Mouse (Mus musculus) MEL (cell line): Measurements from ENCODE around the gene Coro1a.

ENCODE experiments used
- CHD1 ChIP-seq: IDR thresholded peaks from 2 replicates; pipeline ENCODE4 v1.6.1; 2012; ENCODE audit warnings: low read depth, mild to moderate bottlenecking, inconsistent platforms, low read length, improper control_type of control experiment
- CTCF ChIP-seq, 3 experiments: IDR thresholded peaks in 2 of 3; conservative IDR thresholded peaks in 1 of 3; 2 replicates each; pipeline ENCODE4 v1.5.1; 2011 to 2012; ENCODE audit warnings: low read length in 3 of 3, low read depth in 2 of 3, mild to moderate bottlenecking in 2 of 3, improper control_type of control experiment in 1 of 3, inconsistent platforms in 1 of 3, mixed read lengths in 1 of 3, moderate library complexity in 1 of 3; ENCODE audit not compliant: control insufficient read depth in 1 of 3, insufficient read depth in 1 of 3, poor library complexity in 1 of 3, severe bottlenecking in 1 of 3
- E2F4 ChIP-seq: IDR thresholded peaks from 2 replicates; pipeline ENCODE4 v1.6.1; 2011; ENCODE audit warnings: low read depth, low read length, improper control_type of control experiment, borderline replicate concordance
- EP300 ChIP-seq, 2 experiments: IDR thresholded peaks; 2 replicates each; pipeline ENCODE4 v1.6.1; 2011; ENCODE audit warnings: improper control_type of control experiment in 2 of 2, low read length in 2 of 2, low read depth in 1 of 2, mild to moderate bottlenecking in 1 of 2
- MAFK ChIP-seq: IDR thresholded peaks from 2 replicates; pipeline ENCODE4 v1.6.1; 2011; ENCODE audit warnings: low read depth, mild to moderate bottlenecking, low read length, improper control_type of control experiment, borderline replicate concordance
- MEF2A ChIP-seq: IDR thresholded peaks from 2 replicates; pipeline ENCODE4 v1.6.1; 2014; ENCODE audit warnings: low read depth, mild to moderate bottlenecking, inconsistent platforms, low read length, improper control_type of control experiment; ENCODE audit not compliant: poor library complexity, insufficient replicate concordance, severe bottlenecking; ENCODE audit errors: extremely low read depth
- MYB ChIP-seq: IDR thresholded peaks from 2 replicates; pipeline ENCODE4 v1.6.1; 2011; ENCODE audit warnings: mild to moderate bottlenecking, low read depth, low read length, improper control_type of control experiment
- POLR2A ChIP-seq, 2 experiments: IDR thresholded peaks; 2 replicates each; pipeline ENCODE4 v1.6.1; 2011 to 2012; ENCODE audit warnings: low read length in 2 of 2, mild to moderate bottlenecking in 2 of 2, control low read depth in 1 of 2, improper control_type of control experiment in 1 of 2, low read depth in 1 of 2, moderate library complexity in 1 of 2; ENCODE audit not compliant: control insufficient read depth in 1 of 2, insufficient read depth in 1 of 2, poor library complexity in 1 of 2
- POLR2AphosphoS2 ChIP-seq: IDR thresholded peaks from 2 replicates; pipeline ENCODE4 v1.6.1; 2011; ENCODE audit warnings: low read length, improper control_type of control experiment
- RCOR1 ChIP-seq: IDR thresholded peaks from 2 replicates; pipeline ENCODE4 v1.6.1; 2012; ENCODE audit warnings: low read depth, mild to moderate bottlenecking, inconsistent platforms, low read length, improper control_type of control experiment
- TCF12 ChIP-seq: IDR thresholded peaks from 2 replicates; pipeline ENCODE4 v1.6.1; 2014; ENCODE audit warnings: low read depth, mild to moderate bottlenecking, inconsistent platforms, low read length, improper control_type of control experiment, moderate library complexity
- USF1 ChIP-seq: IDR thresholded peaks from 2 replicates; pipeline ENCODE4 v1.6.1; 2014; ENCODE audit warnings: low read depth, mild to moderate bottlenecking, inconsistent platforms, low read length, improper control_type of control experiment, moderate library complexity
- ZC3H11A ChIP-seq: IDR thresholded peaks from 2 replicates; pipeline ENCODE4 v1.6.1; 2012; ENCODE audit warnings: low read depth, mild to moderate bottlenecking, inconsistent platforms, low read length, improper control_type of control experiment

DNA sequence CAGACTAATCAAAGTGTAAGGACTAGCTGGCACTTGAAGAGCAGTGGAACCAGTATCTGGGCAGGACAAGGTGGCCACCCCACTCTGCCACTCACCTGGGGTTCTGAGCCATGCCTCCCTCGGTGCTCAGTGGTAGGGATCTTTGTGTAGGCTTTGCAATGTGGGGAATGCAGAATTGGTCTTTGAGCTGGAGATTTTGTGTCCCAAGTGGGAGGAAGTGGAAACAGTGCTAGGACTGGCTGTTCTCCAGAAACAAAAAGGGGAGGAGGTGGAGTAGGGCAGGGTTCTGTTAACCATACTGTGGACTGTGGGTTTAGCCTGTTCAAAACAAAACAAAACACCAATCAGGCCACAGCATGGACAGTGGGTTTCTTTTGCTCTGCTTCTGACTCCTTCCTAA is 31.4 kb downstream of the Coro1a start, which contains the start of gene Sult1a1:
- TF ChIP-seq CTCF (IDR thresholded peaks at IDR 0.05 in 2 of 3, conservative IDR thresholded peaks at IDR 0.05 in 1 of 3; ENCODE audit: control insufficient read depth in 1 of 3, insufficient read depth in 1 of 3, low read depth in 2 of 3, low read length in 3 of 3, poor library complexity in 1 of 3, severe bottlenecking in 1 of 3): no peak
- no peak for TF ChIP-seq POLR2A (IDR thresholded peaks at IDR 0.05; ENCODE audit: control insufficient read depth in 1 of 2, insufficient read depth in 1 of 2, low read depth in 1 of 2, low read length in 2 of 2, poor library complexity in 1 of 2)
- no peak for TF ChIP-seq EP300 (IDR thresholded peaks at IDR 0.05; ENCODE audit: low read depth in 1 of 2, low read length in 2 of 2)
- no peak for TF ChIP-seq ZC3H11A
- no peak for TF ChIP-seq USF1
- no peak for TF ChIP-seq MEF2A
- TF ChIP-seq POLR2AphosphoS2: no peak
- TF ChIP-seq CHD1: no peak
- no peak for TF ChIP-seq E2F4
- TF ChIP-seq TCF12: no peak
- TF ChIP-seq MAFK: no peak
- TF ChIP-seq MYB: no peak
- no peak for TF ChIP-seq RCOR1
